Mouse (Mus musculus) layer of hippocampus, postnatal 10 days (tissue): ENCODE data around the gene Vmn1r202. TPM values are rescaled to one million over a fixed set of nuclear protein-coding genes. Genes with fewer than 3 reads are reported as not detected.
"Not testable (repeated sequence)": the region's sequence is repeated elsewhere in the genome, so short reads cannot be mapped to it uniquely, and the experiment has no call there.

ENCODE experiments used
- DNase-seq, 2 experiments: peaks; one replicate each; pipeline ENCODE4 v3.0.0; 2021; ENCODE audit warnings: low spot score in 2 of 2
- long read RNA-seq: library from polyadenylated mRNA; stranded (forward); transcript quantifications from one replicate; pipeline ENCODE4 v2.0.0, GENCODE M21; 2023
- total RNA-seq, 2 experiments: library from RNA; stranded (reverse); gene quantifications; 2 replicates each; pipeline ENCODE4 v1.2.3; 2021

Gene Vmn1r202
- total RNA-seq, result under 1 TPM in 1 of 2 experiments, not detected in 1; 0.09 TPM
- long read RNA-seq, result 0 reads

DNA sequence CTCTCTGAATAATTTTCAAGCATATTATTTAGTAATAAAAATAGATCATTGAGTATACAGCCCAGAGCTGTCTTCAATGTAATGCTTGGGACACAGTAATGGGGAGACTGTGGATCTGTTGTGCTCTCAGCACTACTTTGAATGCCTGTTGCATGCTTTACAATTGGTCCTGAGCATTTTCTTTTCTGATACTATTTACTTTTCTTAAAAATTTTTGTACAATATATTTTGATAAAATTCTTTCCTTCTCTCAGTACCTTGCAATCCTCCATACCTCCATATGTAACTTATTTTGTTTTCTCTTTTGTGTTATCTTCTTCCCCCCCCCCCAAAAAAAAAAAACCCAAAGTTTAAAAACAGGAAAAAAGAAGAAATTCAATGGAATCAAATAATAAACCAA, at the start of gene Vmn1r202:
Gene Vmn1r202, minus strand, starts transcription at position 101 of the 400 bp plus-strand sequence.
- no peak for DNase-seq

DNA sequence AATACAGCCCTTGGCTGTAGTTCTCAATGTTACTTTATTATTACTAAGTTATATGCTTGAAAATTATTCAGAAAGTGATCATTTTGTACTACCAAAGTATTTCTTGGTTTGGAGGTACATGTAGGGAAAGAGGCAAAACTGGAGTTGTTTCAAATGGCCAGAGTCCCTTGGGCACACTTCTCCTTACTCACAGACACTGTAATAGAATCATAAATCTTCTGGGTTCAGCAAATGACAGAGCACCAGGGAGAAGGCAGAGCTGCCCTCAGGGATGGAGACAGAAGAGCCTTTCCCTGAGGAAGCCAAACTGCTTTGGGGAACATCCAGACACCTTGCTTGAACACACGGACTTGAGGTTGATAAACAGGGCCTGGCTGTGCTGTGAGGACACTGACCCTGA, 47.7 kb upstream of the Vmn1r202 start, which contains the start of gene Vmn1r204:
Gene Vmn1r204, plus strand, starts transcription at position 301 of the 400 bp plus-strand sequence.
- DNase-seq, result not testable (repeated sequence)

DNA sequence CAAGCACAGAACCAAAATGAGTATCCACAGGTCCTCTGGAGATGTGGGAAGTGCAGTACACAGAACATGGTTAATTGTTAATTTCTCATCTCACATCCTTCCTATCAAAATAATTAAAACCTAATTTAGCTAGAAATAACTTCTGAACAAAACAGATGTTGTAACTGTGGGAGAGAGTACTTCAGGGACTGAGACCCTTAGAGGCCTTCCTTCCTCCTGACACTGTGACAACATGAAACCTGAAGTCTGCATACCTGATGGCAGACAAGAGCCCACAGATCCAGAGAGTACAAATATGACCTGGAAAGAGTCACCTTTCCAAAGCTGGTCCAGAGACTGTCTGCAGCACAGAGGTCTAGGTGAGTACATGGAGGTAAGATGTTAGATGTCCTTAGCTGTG, 12.6 kb upstream of the Vmn1r202 start, which contains the start of gene Vmn1r203:
Gene Vmn1r203, plus strand, starts transcription at position 301 of the 400 bp plus-strand sequence.
- DNase-seq, result no peak

DNA sequence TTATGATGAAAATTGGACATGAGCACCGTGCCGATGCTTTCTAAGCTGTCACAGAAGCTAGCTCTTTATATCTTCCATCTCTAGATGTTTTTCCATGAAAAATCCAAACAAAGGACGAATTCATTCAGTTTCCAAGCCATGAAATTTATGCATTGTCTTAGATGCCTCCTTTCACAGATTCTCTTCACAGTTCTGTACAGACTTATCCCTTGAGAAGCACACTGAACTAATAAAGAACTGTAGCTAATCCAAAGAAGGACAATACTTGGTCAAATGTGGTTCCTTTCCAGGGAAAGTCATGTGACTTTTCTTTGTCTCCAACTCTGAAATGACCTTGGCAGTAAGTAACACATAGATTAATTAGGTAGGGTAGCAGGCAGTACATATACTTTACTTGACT, 2.8 kb downstream of the Vmn1r202 start:
- no peak for DNase-seq

DNA sequence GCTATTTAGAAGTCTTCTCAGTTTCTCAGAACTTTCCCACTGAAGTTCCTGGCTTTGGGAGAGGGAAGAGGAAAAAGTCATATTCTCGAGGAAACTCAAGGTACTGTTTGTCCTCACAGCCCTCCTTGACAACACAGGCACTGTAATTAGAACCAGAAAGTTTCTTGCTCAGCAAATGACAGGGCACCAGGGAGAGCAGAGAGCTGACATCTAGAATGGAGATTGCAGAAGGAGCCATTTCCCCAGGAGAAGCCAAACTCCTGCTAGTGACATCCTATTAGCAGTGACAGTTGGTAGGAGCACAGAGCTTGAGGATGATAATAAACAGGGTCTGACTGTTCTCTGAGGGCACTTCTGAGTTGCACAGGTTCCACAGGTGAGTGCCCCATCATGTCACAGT, 33.6 kb downstream of the Vmn1r202 start, which contains the start of gene Vmn1r201:
Gene Vmn1r201, plus strand, starts transcription at position 301 of the 400 bp plus-strand sequence.
- DNase-seq, result no peak

DNA sequence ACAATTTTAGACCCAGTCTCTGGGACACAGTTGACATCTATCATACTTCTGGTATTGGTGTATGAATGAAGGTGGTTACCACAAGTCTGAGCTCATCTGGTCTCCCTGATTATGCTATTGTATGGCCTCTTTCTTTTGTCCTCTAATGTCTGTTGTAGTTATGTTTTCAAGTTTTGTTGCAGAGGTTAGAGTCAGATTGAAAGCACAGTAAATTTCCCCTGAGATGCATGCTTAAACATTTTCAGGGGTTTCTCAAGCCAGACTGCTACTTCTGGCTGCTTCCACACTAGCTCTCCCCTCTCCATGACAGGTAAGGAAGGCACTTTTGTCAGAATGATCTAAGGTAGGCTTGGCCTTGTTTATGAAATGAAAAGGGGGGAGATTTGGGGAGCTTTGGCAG, 50.0 kb downstream of the Vmn1r202 start:
- no peak for DNase-seq

Other genes starting within 250 kb of the Vmn1r202 start
- gene Vmn1r195, start 234.9 kb downstream of the Vmn1r202 start, total RNA-seq, result not detected
- gene Vmn1r196, start 215.5 kb downstream of the Vmn1r202 start, total RNA-seq, result not detected
- not detected for gene Vmn1r197, start 180.8 kb downstream of the Vmn1r202 start, total RNA-seq
- gene Vmn1r198, start 155.0 kb downstream of the Vmn1r202 start, total RNA-seq, result not detected
- not detected for gene Vmn1r199, start 125.6 kb downstream of the Vmn1r202 start, total RNA-seq
- not detected for gene Vmn1r200, start 115.0 kb downstream of the Vmn1r202 start, total RNA-seq
- not detected for gene Vmn1r201, start 33.5 kb downstream of the Vmn1r202 start, total RNA-seq
- under 1 TPM in 1 of 2 experiments, not detected in 1; 0.05 TPM for gene Vmn1r203, start 12.7 kb upstream of the Vmn1r202 start, total RNA-seq
- not detected for gene Vmn1r204, start 47.8 kb upstream of the Vmn1r202 start, total RNA-seq
- gene Vmn1r205, start 87.6 kb upstream of the Vmn1r202 start, total RNA-seq, result not detected
- gene Vmn1r206, start 118.9 kb upstream of the Vmn1r202 start, total RNA-seq, result not detected
- gene Vmn1r207-ps, start 224.2 kb upstream of the Vmn1r202 start, total RNA-seq, result under 1 TPM; 0.18 to 0.20 TPM